Mouse (Mus musculus): ENCODE results near the gene Gm28230. TPM values are rescaled to one million over a fixed set of nuclear protein-coding genes. Genes with fewer than 3 reads are reported as not detected.

The Gm28230 gene
- total RNA-seq, 4 experiments from 2014 or later: 1.3 to 3.6 (median 3.2) TPM

GRCm38 (mm10) chr2:74725171-74725570 lies 1.4 kb upstream of the Gm28230 start:
- DNase-seq: no peak

- DNase-seq: no peak
Observed at GRCm38 (mm10) chr2:74726973-74727639, 578 bp downstream of the Gm28230 start.

GRCm38 (mm10) chr2:74727640-74728302 lies 1.2 kb downstream of the Gm28230 start:
- DNase-seq: no peak

GRCm38 (mm10) chr2:74728303-74728680 lies 1.8 kb downstream of the Gm28230 start:
- no peak for DNase-seq

GRCm38 (mm10) chr2:74730331-74730730 lies 3.8 kb downstream of the Gm28230 start:
- no peak for DNase-seq

GRCm38 (mm10) chr2:74731055-74731454 lies 4.5 kb downstream of the Gm28230 start:
- no peak for DNase-seq

GRCm38 (mm10) chr2:74731799-74732512 lies 5.4 kb downstream of the Gm28230 start:
- no peak for DNase-seq

GRCm38 (mm10) chr2:74732513-74733316 lies 6.2 kb downstream of the Gm28230 start:
- DNase-seq: no peak

GRCm38 (mm10) chr2:74733317-74733661 lies 6.8 kb downstream of the Gm28230 start:
- DNase-seq: no peak

GRCm38 (mm10) chr2:74733765-74734164 lies 7.2 kb downstream of the Gm28230 start:
- no peak for DNase-seq

GRCm38 (mm10) chr2:74734451-74734850 lies 7.9 kb downstream of the Gm28230 start:
- DNase-seq: no peak

GRCm38 (mm10) chr2:74734996-74735811 lies 8.7 kb downstream of the Gm28230 start:
- no peak for DNase-seq

GRCm38 (mm10) chr2:74735851-74736687 lies 9.5 kb downstream of the Gm28230 start:
- DNase-seq: no peak

- DNase-seq: no peak
Observed at GRCm38 (mm10) chr2:74736688-74737577, 10.4 kb downstream of the Gm28230 start.

GRCm38 (mm10) chr2:74737578-74738070 lies 11.1 kb downstream of the Gm28230 start:
- no peak for DNase-seq

- DNase-seq: no peak
Observed at GRCm38 (mm10) chr2:74738623-74739475, 12.3 kb downstream of the Gm28230 start.

GRCm38 (mm10) chr2:74739476-74739800 lies 12.9 kb downstream of the Gm28230 start:
- no peak for DNase-seq

GRCm38 (mm10) chr2:74739869-74740268 lies 13.3 kb downstream of the Gm28230 start:
- DNase-seq: no peak
